19 mouse cellular contexts compared by ENCODE assay signal in the genomic region with DNA sequence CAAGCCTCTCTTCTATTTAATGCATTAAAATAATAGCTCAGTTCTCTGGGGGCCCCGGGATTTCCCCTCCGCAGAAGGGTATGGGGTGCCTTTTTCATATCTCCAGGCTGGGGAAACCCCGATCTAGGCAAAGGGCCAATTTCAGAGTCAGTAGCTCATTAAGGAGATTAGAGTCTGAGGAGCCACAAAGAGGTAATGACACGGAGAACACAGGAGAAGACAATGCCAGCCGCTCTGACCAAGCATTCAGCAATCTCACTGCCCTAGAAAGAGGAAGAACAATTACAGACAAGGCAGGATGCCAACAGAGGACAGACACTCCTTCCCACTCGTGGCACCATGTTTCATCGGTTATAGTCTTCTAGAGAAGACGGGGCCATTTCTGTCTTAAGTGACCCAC. TPM values are rescaled to one million over a fixed set of nuclear protein-coding genes. Genes with fewer than 3 reads are reported as not detected.
DNase-seq lines count a peak whose midpoint lies in the region; ATAC-seq and TF ChIP-seq lines count a peak whose summit lies in the region.
"Had no signal": no experiment of that assay in that cellular context is flagged by ENCODE, and none has a peak within 500 bp of the region (broad histone marks: within the 10 kb centered on the region; RNA-seq: fewer than 3 reads in every experiment).

No protein-coding gene starts in this region.

- peak; percentile 61 for TF ChIP-seq EP300 in CH12.LX (IDR thresholded peaks at IDR 0.05; ENCODE audit: low read length)

- ATAC-seq in neutrophil, adult 5-6 weeks (ENCODE audit: extremely low read depth, insufficient number of reproducible peaks, low FRiP score, poor library complexity, severe bottlenecking): peak; percentile 67; the same call in 1 of the 2 replicates
- ATAC-seq: intestine, embryonic 15.5 days; liver, embryonic 12.5 days had no signal

- no peak; the same call in 1 of the 2 replicates for TF ChIP-seq RAD21 in CH12.LX (IDR thresholded peaks at IDR 0.05; ENCODE audit: low read depth, low read length)

- no peaks in the 10 kb centered on the region for H3K36me3 ChIP-seq in CH12.LX (replicated peaks in 1 of 2; ENCODE audit: control insufficient read depth in 1 of 2, insufficient read depth in 1 of 2, low read length in 1 of 2)
- H3K36me3 ChIP-seq: intestine, embryonic 15.5 days; liver, embryonic 12.5 days; neural tube, embryonic 13.5 days had no signal

- H3K4me1 ChIP-seq in lung, adult 2 months (ENCODE audit: control insufficient read depth, insufficient read depth, low read length): no peaks in the 10 kb centered on the region
- peaks cover 11 to 43% of the 10 kb centered on the region in 2 experiments for H3K4me1 ChIP-seq in CH12.LX (ENCODE audit: control insufficient read depth in 1 of 2, insufficient read depth in 2 of 2)
- H3K4me1 ChIP-seq: intestine, embryonic 15.5 days; liver, embryonic 12.5 days; neural tube, embryonic 13.5 days had no signal

- no peak for TF ChIP-seq CTCF in lung, adult 2 months (IDR thresholded peaks at IDR 0.05; ENCODE audit: insufficient read depth, low read length)
- no peak for TF ChIP-seq CTCF in CH12.LX (conservative IDR thresholded peaks at IDR 0.05 in 1 of 2, IDR thresholded peaks at IDR 0.05 in 1 of 2; ENCODE audit: low read depth in 2 of 2, low read length in 2 of 2)
- no peak for TF ChIP-seq CTCF in brain, embryonic 14.5 days (IDR thresholded peaks at IDR 0.05; ENCODE audit: borderline replicate concordance, extremely low read depth, insufficient read depth, insufficient read length)

- no peak for TF ChIP-seq POLR2A in lung, adult 2 months (IDR thresholded peaks at IDR 0.05; ENCODE audit: borderline replicate concordance, extremely low read depth, low read depth, low read length)
- TF ChIP-seq POLR2A in CH12.LX (IDR thresholded peaks at IDR 0.05; ENCODE audit: low read depth, low read length): peak; percentile 55
- TF ChIP-seq POLR2A in brain, embryonic 14.5 days (IDR thresholded peaks at IDR 0.05; ENCODE audit: borderline replicate concordance, extremely low read depth, insufficient read depth, insufficient read length, poor library complexity, severe bottlenecking): no peak

- in situ Hi-C loops in CH12.LX (cut with MboI; ENCODE audit: low pct_ligation_motif_present, low pct_unique_long_range_greater_than_20kb, low sequenced_read_pairs): no loop called here

- DNase-seq in lung, postnatal 25 days (ENCODE audit: low spot score): peak; percentile 4
- DNase-seq in lung, adult 2 months: no peak
- DNase-seq in CH12.LX (ENCODE audit: extremely low read depth): peak; percentile 90
- peak; percentile 82 for DNase-seq in brain, embryonic 14.5 days (ENCODE audit: low read depth)
- no peak for DNase-seq in gastrocnemius, postnatal 36 days
- DNase-seq in right cerebral cortex, adult 2 months (ENCODE audit: low spot score in 2 of 2): no peak
- DNase-seq: adrenal gland, postnatal 36 days; cerebellum, adult 11-12 months; embryo, embryonic 11 days; gastrocnemius, postnatal 25 days; heart, postnatal 10 days; kidney, postnatal 25 days; right cerebral cortex, postnatal 25 days had no signal

- no peaks in the 10 kb centered on the region for H3K27me3 ChIP-seq in CH12.LX (replicated peaks)
- H3K27me3 ChIP-seq: intestine, embryonic 15.5 days; liver, embryonic 12.5 days had no signal

- H3K9me3 ChIP-seq in CH12.LX (replicated peaks; ENCODE audit: low read length): no peaks in the 10 kb centered on the region
- H3K9me3 ChIP-seq: intestine, embryonic 15.5 days; liver, embryonic 12.5 days; megakaryocyte, embryonic 14.5 days; neural tube, embryonic 13.5 days had no signal

- H3K79me2 ChIP-seq in CH12.LX (replicated peaks; ENCODE audit: control insufficient read depth, extremely low read depth, insufficient read depth, poor library complexity, severe bottlenecking): no peaks in the 10 kb centered on the region

- no peak overlapping the region for H3K4me3 ChIP-seq in lung, adult 2 months (replicated peaks; ENCODE audit: extremely low read depth, low read depth, low read length)
- H3K4me3 ChIP-seq in CH12.LX (replicated peaks in 1 of 3; ENCODE audit: low read depth in 2 of 3, low read length in 2 of 3, poor library complexity in 1 of 3): peak overlapping the region in 1 of 3 experiments; percentile 40
- H3K4me3 ChIP-seq: intestine, embryonic 15.5 days; liver, embryonic 12.5 days; megakaryocyte, embryonic 14.5 days; neural tube, embryonic 13.5 days had no signal

- peak overlapping the region; percentile 80 for H3K4me2 ChIP-seq in CH12.LX (ENCODE audit: insufficient read depth, low read depth, poor library complexity, severe bottlenecking)
- H3K4me2 ChIP-seq: intestine, embryonic 15.5 days; liver, embryonic 12.5 days; neural tube, embryonic 13.5 days had no signal

- 42% methylated on average over 8 of the region's 8 CpGs for WGBS in lung, adult 2 months

- dilution Hi-C loops in CH12.LX (cut with MboI; ENCODE audit: extremely low pct_ligation_motif_present, extremely low pct_unique_long_range_greater_than_20kb, low sequenced_read_pairs): no loop called here

- peak overlapping the region; percentile 31; the same call in 1 of the 2 replicates for H3K9ac ChIP-seq in CH12.LX (ENCODE audit: insufficient read depth, low read depth)
- H3K9ac ChIP-seq: intestine, embryonic 15.5 days; liver, embryonic 12.5 days; neural tube, embryonic 13.5 days had no signal

- H3K27ac ChIP-seq in CH12.LX (ENCODE audit: insufficient read depth, low read depth): peak overlapping the region; percentile 94
- H3K27ac ChIP-seq: intestine, embryonic 15.5 days; liver, embryonic 12.5 days; neural tube, embryonic 13.5 days; stomach, postnatal 0 days had no signal

- intact Hi-C loops in gastrocnemius, postnatal 36 days (cut with DNase I): no loop called here

TF ChIP-seq in CH12.LX, 34 proteins besides CTCF, POLR2A, EP300 and RAD21:
- peak; percentile 39; the same call in 1 of the 2 replicates for TF ChIP-seq MYC (IDR thresholded peaks at IDR 0.05; ENCODE audit: low read depth, low read length)
- TF ChIP-seq MEF2A (IDR thresholded peaks at IDR 0.05; ENCODE audit: borderline replicate concordance, low read depth, low read length): 0 out of 2 replicates have a peak, but pooled peaks have one; percentile 27
- peak; percentile 51; the same call in 1 of the 2 replicates for TF ChIP-seq SIN3A (IDR thresholded peaks at IDR 0.05; ENCODE audit: low read length)
- TF ChIP-seq IRF4 (IDR thresholded peaks at IDR 0.05; ENCODE audit: low read depth, low read length): peak; percentile 36; the same call in 1 of the 2 replicates
- 0 out of 2 replicates have a peak, but pooled peaks have one; percentile 20 for TF ChIP-seq RCOR1 (conservative IDR thresholded peaks at IDR 0.05; ENCODE audit: low read depth, low read length)
- no peak for TF ChIP-seq SMC3 (IDR thresholded peaks at IDR 0.05; ENCODE audit: low read depth, low read length)
- peak; percentile 68; the same call in 1 of the 2 replicates for TF ChIP-seq MAX (IDR thresholded peaks at IDR 0.05; ENCODE audit: low read length)
- TF ChIP-seq UBTF (IDR thresholded peaks at IDR 0.05; ENCODE audit: low read depth, low read length): no peak
- 0 out of 2 replicates have a peak, but pooled peaks have one; percentile 9 for TF ChIP-seq MAZ (IDR thresholded peaks at IDR 0.05; ENCODE audit: low read depth, low read length)
TF ChIP-seq in CH12.LX: peak in this region for 7.

RNA-seq across cellular contexts. Expression of gene Ado, which starts 17.3 kb away (rescaled TPM):
- polyA plus RNA-seq in lung, adult 2 months (2012; rRNA removed): 11.6 and 14.1 TPM in 2 replicates
- total RNA-seq in CH12.LX (2012; rRNA removed) (14.6 and 14.8 TPM in 2 replicates), CH12.LX (2014; rRNA removed) (11.2 and 12.3 TPM in 2 replicates)
- 9.1 and 10.3 TPM in 2 replicates for polyA plus RNA-seq in CH12.LX (2012; ENCODE audit: insufficient read length, low read depth)
- 15.7 and 24.8 TPM in 2 replicates for polyA plus RNA-seq in brain, embryonic 14.5 days (2012; rRNA removed)
- 12.9 and 15.0 TPM in 2 replicates for total RNA-seq in neutrophil, adult 5-6 weeks (2017)
- total RNA-seq in gastrocnemius, postnatal 36 days (2021): 10 to 100 TPM; 25.9 to 26.0 TPM

RNA-seq across cellular contexts. Expression of gene Egr2, which starts 30.8 kb away (rescaled TPM):
- 12.8 and 13.1 TPM in 2 replicates for polyA plus RNA-seq in lung, adult 2 months (2012; rRNA removed)
- total RNA-seq in CH12.LX (2012; rRNA removed) (1.0 and 1.3 TPM in 2 replicates), CH12.LX (2014; rRNA removed) (4.7 and 5.7 TPM in 2 replicates)
- 3.1 and 4.6 TPM in 2 replicates for polyA plus RNA-seq in CH12.LX (2012; ENCODE audit: insufficient read length, low read depth)
- polyA plus RNA-seq in brain, embryonic 14.5 days (2012; rRNA removed): 0.39 and 1.4 TPM in 2 replicates
- total RNA-seq in neutrophil, adult 5-6 weeks (2017): 2.6 and 3.2 TPM in 2 replicates
- under 1 TPM; 0.84 to 0.86 TPM for total RNA-seq in gastrocnemius, postnatal 36 days (2021)

Comparison
In these comparisons a context has a peak if more than half of its experiments do, and no peak if none do; other contexts are left out.
1. DNase-seq: peak in lung, postnatal 25 days (single experiment), CH12.LX (single experiment) and brain, embryonic 14.5 days (single experiment); none in lung, adult 2 months (single experiment), gastrocnemius, postnatal 36 days (0 of 2) and right cerebral cortex, adult 2 months (0 of 2).